Mouse (Mus musculus): ENCODE measurements at regions not wholly inside any gene's neighbourhood (a gene's known extent, or its start where the extent isn't known, plus 50 kb on each side); places are given as distances from the start of the nearest gene placed in this dataset.

DNA sequence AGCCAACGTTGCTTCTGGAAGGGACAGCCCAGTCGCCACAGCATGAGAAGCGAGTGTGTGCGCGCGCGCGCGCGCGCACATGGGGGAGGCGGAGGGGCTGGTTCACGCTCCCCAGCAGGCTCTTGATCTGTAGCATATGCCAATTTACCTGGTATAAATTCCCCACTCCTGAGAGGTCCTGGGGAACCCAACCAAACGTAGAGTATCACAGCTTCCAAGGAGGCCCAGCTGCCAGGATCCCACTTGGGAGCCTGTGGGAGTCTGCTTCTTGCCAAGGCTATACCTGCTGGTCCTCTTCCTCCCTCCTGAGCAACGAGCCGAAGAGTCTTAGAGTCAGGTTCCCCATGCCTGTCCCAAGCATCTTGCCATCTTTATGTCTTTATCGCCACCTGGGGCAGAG, 222.8 kb upstream of the Mvb12b start:
- TF ChIP-seq CTCF (IDR thresholded peaks at IDR 0.05; ENCODE audit: low read depth) = no peak
- TF ChIP-seq EP300 (optimal IDR thresholded peaks at IDR 0.05) = no peak
